Mouse (Mus musculus): ENCODE measurements around the gene Dnttip2.
A peak's percentile ranks its signal among the peaks of the same experiment; 100 is the strongest.

Dnttip2 gene

GRCm38 (mm10) chr3:122290696-122291095, 16.5 kb downstream of the Dnttip2 start:
- peak; percentile 57 to 77 for DNase-seq (ENCODE audit: low spot score in 2 of 2)

GRCm38 (mm10) chr3:122291828-122292227, 17.6 kb downstream of the Dnttip2 start:
- peak in 1 of 2 experiments; percentile 52 for DNase-seq (ENCODE audit: low spot score in 2 of 2)

- DNase-seq (ENCODE audit: low spot score in 2 of 2) = peak; percentile 92 to 97
Observed at GRCm38 (mm10) chr3:122292300-122293222, 18.4 kb downstream of the Dnttip2 start.

- no peak for DNase-seq (ENCODE audit: low spot score in 2 of 2)
Observed at GRCm38 (mm10) chr3:122293223-122293953, 19.2 kb downstream of the Dnttip2 start.

- peak; percentile 92 to 93 for DNase-seq (ENCODE audit: low spot score in 2 of 2)
Observed at GRCm38 (mm10) chr3:122293954-122294850, 20.0 kb downstream of the Dnttip2 start, which contains the start of gene Bcar3. Bcar3 (plus strand) TSS chr3:122294136.

- no peak for DNase-seq (ENCODE audit: low spot score in 2 of 2)
Observed at GRCm38 (mm10) chr3:122295511-122295910, 21.3 kb downstream of the Dnttip2 start.

- no peak for DNase-seq (ENCODE audit: low spot score in 2 of 2)
Observed at GRCm38 (mm10) chr3:122296979-122297378, 22.8 kb downstream of the Dnttip2 start.

- DNase-seq (ENCODE audit: low spot score in 2 of 2) = peak; percentile 48 to 53
Observed at GRCm38 (mm10) chr3:122300983-122301919, 27.1 kb downstream of the Dnttip2 start.

GRCm38 (mm10) chr3:122304560-122304959, 30.4 kb downstream of the Dnttip2 start:
- DNase-seq (ENCODE audit: low spot score in 2 of 2) = no peak

GRCm38 (mm10) chr3:122307894-122308671, 33.9 kb downstream of the Dnttip2 start:
- no peak for DNase-seq (ENCODE audit: low spot score in 2 of 2)

- DNase-seq (ENCODE audit: low spot score in 2 of 2) = no peak
Observed at GRCm38 (mm10) chr3:122308981-122309380, 34.8 kb downstream of the Dnttip2 start.

GRCm38 (mm10) chr3:122312078-122312477, 37.9 kb downstream of the Dnttip2 start:
- peak; percentile 41 to 73 for DNase-seq (ENCODE audit: low spot score in 2 of 2)

GRCm38 (mm10) chr3:122312936-122313629, 38.9 kb downstream of the Dnttip2 start:
- DNase-seq (ENCODE audit: low spot score in 2 of 2) = no peak

GRCm38 (mm10) chr3:122313936-122314335, 39.7 kb downstream of the Dnttip2 start:
- no peak for DNase-seq (ENCODE audit: low spot score in 2 of 2)

GRCm38 (mm10) chr3:122316621-122317020, 42.4 kb downstream of the Dnttip2 start:
- no peak for DNase-seq (ENCODE audit: low spot score in 2 of 2)

GRCm38 (mm10) chr3:122317339-122317738, 43.2 kb downstream of the Dnttip2 start:
- no peak for DNase-seq (ENCODE audit: low spot score in 2 of 2)

GRCm38 (mm10) chr3:122322226-122322625, 48.0 kb downstream of the Dnttip2 start:
- DNase-seq (ENCODE audit: low spot score in 2 of 2) = no peak

- no peak for DNase-seq (ENCODE audit: low spot score in 2 of 2)
Observed at GRCm38 (mm10) chr3:122323841-122324240, 49.7 kb downstream of the Dnttip2 start.

GRCm38 (mm10) chr3:122324528-122324927, 50.3 kb downstream of the Dnttip2 start:
- DNase-seq (ENCODE audit: low spot score in 2 of 2) = no peak
